Mouse (Mus musculus): ENCODE results near the gene Tmeff1. TPM values are rescaled to one million over a fixed set of nuclear protein-coding genes. Genes with fewer than 3 reads are reported as not detected.

Tmeff1 gene
- polyA plus RNA-seq, 1 experiment from 2014 or later = 59.5 TPM

GRCm38 (mm10) chr4:48629445-48629844 lies 44.5 kb downstream of the Tmeff1 start:
- no peak overlapping the region for H3K27ac ChIP-seq
- H3K4me2 ChIP-seq = no peak overlapping the region
- 86% methylated on average over 13 of the region's 13 CpGs for WGBS
- no peak overlapping the region for H3K9ac ChIP-seq
- H3K27me3 ChIP-seq = no peaks in the 10 kb centered on the region
- H3K36me3 ChIP-seq = peaks cover 57% of the 10 kb centered on the region
- no peaks in the 10 kb centered on the region for H3K4me1 ChIP-seq
- no peaks in the 10 kb centered on the region for H3K9me3 ChIP-seq
- no peak overlapping the region for H3K4me3 ChIP-seq
- ATAC-seq (ENCODE audit: insufficient number of reproducible peaks, insufficient read depth, low FRiP score, low TSS enrichment, low read depth) = no peak

- H3K27me3 ChIP-seq = no peaks in the 10 kb centered on the region
- H3K4me3 ChIP-seq = no peak overlapping the region
- no peak overlapping the region for H3K4me2 ChIP-seq
- WGBS = 54% methylated on average over 6 of the region's 6 CpGs
- H3K27ac ChIP-seq = no peak overlapping the region
- peaks cover 4% of the 10 kb centered on the region; the same call in 1 of the 2 replicates for H3K4me1 ChIP-seq
- H3K9ac ChIP-seq = no peak overlapping the region
- peaks cover 56% of the 10 kb centered on the region for H3K36me3 ChIP-seq
- no peak for ATAC-seq (ENCODE audit: insufficient number of reproducible peaks, insufficient read depth, low FRiP score, low TSS enrichment, low read depth)
- no peaks in the 10 kb centered on the region for H3K9me3 ChIP-seq
Measured at GRCm38 (mm10) chr4:48633529-48633928, 48.6 kb downstream of the Tmeff1 start.

- ATAC-seq (ENCODE audit: insufficient number of reproducible peaks, insufficient read depth, low FRiP score, low TSS enrichment, low read depth) = no peak
- H3K27me3 ChIP-seq = no peaks in the 10 kb centered on the region
- H3K27ac ChIP-seq = no peak overlapping the region
- no peak overlapping the region for H3K4me3 ChIP-seq
- H3K9ac ChIP-seq = no peak overlapping the region
- peaks cover 4% of the 10 kb centered on the region; the same call in 1 of the 2 replicates for H3K4me1 ChIP-seq
- WGBS = 67% methylated on average over 2 of the region's 2 CpGs
- H3K36me3 ChIP-seq = peaks cover 56% of the 10 kb centered on the region
- no peaks in the 10 kb centered on the region for H3K9me3 ChIP-seq
- H3K4me2 ChIP-seq = no peak overlapping the region
Measured at GRCm38 (mm10) chr4:48634058-48634457, 49.1 kb downstream of the Tmeff1 start.

- no peak overlapping the region for H3K9ac ChIP-seq
- H3K4me3 ChIP-seq = no peak overlapping the region
- H3K27ac ChIP-seq = no peak overlapping the region
- no peaks in the 10 kb centered on the region for H3K27me3 ChIP-seq
- no peaks in the 10 kb centered on the region for H3K9me3 ChIP-seq
- ATAC-seq (ENCODE audit: insufficient number of reproducible peaks, insufficient read depth, low FRiP score, low TSS enrichment, low read depth) = no peak
- no peak overlapping the region for H3K4me2 ChIP-seq
- peaks cover 4% of the 10 kb centered on the region; the same call in 1 of the 2 replicates for H3K4me1 ChIP-seq
- H3K36me3 ChIP-seq = peaks cover 65% of the 10 kb centered on the region
- 91% methylated on average over 13 of the region's 13 CpGs for WGBS
Measured at GRCm38 (mm10) chr4:48636831-48637230, 51.9 kb downstream of the Tmeff1 start.

- peaks cover 4% of the 10 kb centered on the region; the same call in 1 of the 2 replicates for H3K4me1 ChIP-seq
- no peak overlapping the region for H3K4me3 ChIP-seq
- no peak for ATAC-seq (ENCODE audit: insufficient number of reproducible peaks, insufficient read depth, low FRiP score, low TSS enrichment, low read depth)
- H3K27me3 ChIP-seq = no peaks in the 10 kb centered on the region
- peaks cover 75% of the 10 kb centered on the region for H3K36me3 ChIP-seq
- WGBS = 82% methylated on average over 10 of the region's 10 CpGs
- no peak overlapping the region for H3K9ac ChIP-seq
- no peaks in the 10 kb centered on the region for H3K9me3 ChIP-seq
- no peak overlapping the region for H3K27ac ChIP-seq
- H3K4me2 ChIP-seq = no peak overlapping the region
Measured at GRCm38 (mm10) chr4:48638132-48638531, 53.2 kb downstream of the Tmeff1 start.

- Histone ChIP-seq H3K36me3 (peaks cover 79% of the 10 kb centered on the region), H3K4me1 (peaks cover 4% of the 10 kb centered on the region; the same call in 1 of the 2 replicates), H3K9me3 (no peaks in the 10 kb centered on the region), H3K27ac (no peak overlapping the region), H3K9ac (no peak overlapping the region), H3K4me3 (no peak overlapping the region), H3K4me2 (no peak overlapping the region), H3K27me3 (no peaks in the 10 kb centered on the region)
- WGBS = 92% methylated on average over 17 of the region's 17 CpGs
- ATAC-seq (ENCODE audit: insufficient number of reproducible peaks, insufficient read depth, low FRiP score, low TSS enrichment, low read depth) = no peak
Measured at GRCm38 (mm10) chr4:48639503-48639902, 54.5 kb downstream of the Tmeff1 start.

- WGBS = 78% methylated on average over 6 of the region's 6 CpGs
- no peaks in the 10 kb centered on the region for H3K4me1 ChIP-seq
- H3K4me3 ChIP-seq = no peak overlapping the region
- no peaks in the 10 kb centered on the region; the same call in 1 of the 2 replicates for H3K9me3 ChIP-seq
- no peak overlapping the region for H3K4me2 ChIP-seq
- no peak overlapping the region for H3K9ac ChIP-seq
- no peaks in the 10 kb centered on the region for H3K27me3 ChIP-seq
- H3K27ac ChIP-seq = no peak overlapping the region
- ATAC-seq (ENCODE audit: insufficient number of reproducible peaks, insufficient read depth, low FRiP score, low TSS enrichment, low read depth) = no peak
- peaks cover 92% of the 10 kb centered on the region for H3K36me3 ChIP-seq
Measured at GRCm38 (mm10) chr4:48643801-48644200, 58.8 kb downstream of the Tmeff1 start.

- Histone ChIP-seq H3K9ac (no peak overlapping the region), H3K4me1 (no peaks in the 10 kb centered on the region), H3K27ac (no peak overlapping the region), H3K4me2 (no peak overlapping the region), H3K27me3 (no peaks in the 10 kb centered on the region), H3K9me3 (no peaks in the 10 kb centered on the region; the same call in 1 of the 2 replicates), H3K36me3 (peaks cover 85% of the 10 kb centered on the region), H3K4me3 (no peak overlapping the region)
- 91% methylated on average over 5 of the region's 5 CpGs for WGBS
- no peak for ATAC-seq (ENCODE audit: insufficient number of reproducible peaks, insufficient read depth, low FRiP score, low TSS enrichment, low read depth)
Measured at GRCm38 (mm10) chr4:48646143-48646542, 61.2 kb downstream of the Tmeff1 start.

GRCm38 (mm10) chr4:48650617-48651360 lies 65.8 kb downstream of the Tmeff1 start:
- H3K4me1 ChIP-seq = no peaks in the 10 kb centered on the region

GRCm38 (mm10) chr4:48654118-48654517 lies 69.1 kb downstream of the Tmeff1 start:
- H3K9me3 ChIP-seq = no peaks in the 10 kb centered on the region
- WGBS = 67% methylated on average over 4 of the region's 4 CpGs

More at GRCm38 (mm10) chr4:48650617-48651360, 65.8 kb downstream of the Tmeff1 start:
- no peak for ATAC-seq (ENCODE audit: insufficient number of reproducible peaks, insufficient read depth, low FRiP score, low TSS enrichment, low read depth)
- no peak overlapping the region for H3K4me3 ChIP-seq
- 92% methylated on average over 10 of the region's 10 CpGs for WGBS
- no peak overlapping the region for H3K4me2 ChIP-seq
- H3K9ac ChIP-seq = no peak overlapping the region
- H3K9me3 ChIP-seq = no peaks in the 10 kb centered on the region; the same call in 1 of the 2 replicates
- no peak overlapping the region for H3K27ac ChIP-seq
- H3K27me3 ChIP-seq = no peaks in the 10 kb centered on the region
- H3K36me3 ChIP-seq = peaks cover 83% of the 10 kb centered on the region

GRCm38 (mm10) chr4:48656530-48656929 lies 71.6 kb downstream of the Tmeff1 start:
- no peaks in the 10 kb centered on the region for H3K4me1 ChIP-seq
- H3K9me3 ChIP-seq = no peaks in the 10 kb centered on the region
- H3K4me2 ChIP-seq = no peak overlapping the region
- H3K36me3 ChIP-seq = peaks cover 83% of the 10 kb centered on the region
- no peak overlapping the region for H3K9ac ChIP-seq
- H3K4me3 ChIP-seq = no peak overlapping the region
- no peak overlapping the region; the same call in 1 of the 2 replicates for H3K27ac ChIP-seq
- 95% methylated on average over 8 of the region's 8 CpGs for WGBS
- no peaks in the 10 kb centered on the region for H3K27me3 ChIP-seq
- ATAC-seq (ENCODE audit: insufficient number of reproducible peaks, insufficient read depth, low FRiP score, low TSS enrichment, low read depth) = no peak

More at GRCm38 (mm10) chr4:48654118-48654517, 69.1 kb downstream of the Tmeff1 start:
- Histone ChIP-seq H3K4me3 (no peak overlapping the region), H3K36me3 (peaks cover 79% of the 10 kb centered on the region), H3K4me2 (no peak overlapping the region), H3K27ac (no peak overlapping the region), H3K4me1 (no peaks in the 10 kb centered on the region), H3K9ac (no peak overlapping the region), H3K27me3 (no peaks in the 10 kb centered on the region)
- no peak for ATAC-seq (ENCODE audit: insufficient number of reproducible peaks, insufficient read depth, low FRiP score, low TSS enrichment, low read depth)

- Histone ChIP-seq H3K9ac (no peak overlapping the region), H3K4me1 (no peaks in the 10 kb centered on the region), H3K27me3 (no peaks in the 10 kb centered on the region), H3K4me3 (no peak overlapping the region), H3K27ac (peak overlapping the region; percentile 5; the same call in 1 of the 2 replicates), H3K4me2 (no peak overlapping the region), H3K36me3 (peaks cover 69% of the 10 kb centered on the region), H3K9me3 (no peaks in the 10 kb centered on the region)
- WGBS = 88% methylated on average over 4 of the region's 4 CpGs
- ATAC-seq (ENCODE audit: insufficient number of reproducible peaks, insufficient read depth, low FRiP score, low TSS enrichment, low read depth) = no peak
Measured at GRCm38 (mm10) chr4:48660144-48660543, 75.2 kb downstream of the Tmeff1 start.
